Mouse (Mus musculus) R1 (cell line): Measurements from ENCODE around the gene Mfsd5.

Source experiments
- DNase-seq: peaks from one replicate; pipeline ENCODE4 v3.0.0-alpha.2; 2018; ENCODE audit warnings: low read depth, low spot score

Mfsd5 gene

GRCm38 (mm10) chr15:102247252-102248130 lies 31.8 kb upstream of the Mfsd5 start:
- DNase-seq: peak; percentile 74

- peak; percentile 45 for DNase-seq
Measured at GRCm38 (mm10) chr15:102248131-102248811, 31.0 kb upstream of the Mfsd5 start.

- DNase-seq: peak; percentile 71
Measured at GRCm38 (mm10) chr15:102248812-102249191, 30.5 kb upstream of the Mfsd5 start.

- DNase-seq: peak; percentile 94
Measured at GRCm38 (mm10) chr15:102249251-102249691, 30.0 kb upstream of the Mfsd5 start.

- peak; percentile 46 for DNase-seq
Measured at GRCm38 (mm10) chr15:102249967-102250366, 29.3 kb upstream of the Mfsd5 start.

- DNase-seq: peak; percentile 87
Measured at GRCm38 (mm10) chr15:102250521-102250920, 28.7 kb upstream of the Mfsd5 start.

- no peak for DNase-seq
Measured at GRCm38 (mm10) chr15:102255547-102256255, 23.6 kb upstream of the Mfsd5 start.

- DNase-seq: no peak
Measured at GRCm38 (mm10) chr15:102256431-102257201, 22.6 kb upstream of the Mfsd5 start.

GRCm38 (mm10) chr15:102257202-102258075 lies 21.8 kb upstream of the Mfsd5 start, which contains the start of gene Rarg:
Gene Rarg (minus strand): TSS chr15:102257517.
- peak; percentile 46 for DNase-seq

GRCm38 (mm10) chr15:102258076-102258470 lies 21.2 kb upstream of the Mfsd5 start:
- peak; percentile 86 for DNase-seq

GRCm38 (mm10) chr15:102258581-102259253 lies 20.5 kb upstream of the Mfsd5 start:
- DNase-seq: peak; percentile 33

GRCm38 (mm10) chr15:102262582-102262981 lies 16.7 kb upstream of the Mfsd5 start:
- DNase-seq: peak; percentile 70

- no peak for DNase-seq
Measured at GRCm38 (mm10) chr15:102263037-102263436, 16.2 kb upstream of the Mfsd5 start.

GRCm38 (mm10) chr15:102265548-102265947 lies 13.7 kb upstream of the Mfsd5 start:
- peak; percentile 67 for DNase-seq

GRCm38 (mm10) chr15:102270274-102270960 lies 8.8 kb upstream of the Mfsd5 start, which contains the start of gene Gm9918:
Gene Gm9918 (plus strand): TSS chr15:102270563.
- peak; percentile 60 for DNase-seq

GRCm38 (mm10) chr15:102271441-102271840 lies 7.8 kb upstream of the Mfsd5 start:
- DNase-seq: peak; percentile 92

GRCm38 (mm10) chr15:102273982-102274716 lies 5.1 kb upstream of the Mfsd5 start:
- DNase-seq: peak; percentile 56

- DNase-seq: no peak
Measured at GRCm38 (mm10) chr15:102278726-102279091, 545 bp upstream of the Mfsd5 start.
